Mouse (Mus musculus): ENCODE measurements around the gene Wnk3. TPM values are rescaled to one million over a fixed set of nuclear protein-coding genes. Genes with fewer than 3 reads are reported as not detected.
A peak's percentile ranks its signal among the peaks of the same experiment; 100 is the strongest.

The Wnk3 gene
- polyA plus RNA-seq, 1 experiment from 2014 or later = 8.6 TPM

DNA sequence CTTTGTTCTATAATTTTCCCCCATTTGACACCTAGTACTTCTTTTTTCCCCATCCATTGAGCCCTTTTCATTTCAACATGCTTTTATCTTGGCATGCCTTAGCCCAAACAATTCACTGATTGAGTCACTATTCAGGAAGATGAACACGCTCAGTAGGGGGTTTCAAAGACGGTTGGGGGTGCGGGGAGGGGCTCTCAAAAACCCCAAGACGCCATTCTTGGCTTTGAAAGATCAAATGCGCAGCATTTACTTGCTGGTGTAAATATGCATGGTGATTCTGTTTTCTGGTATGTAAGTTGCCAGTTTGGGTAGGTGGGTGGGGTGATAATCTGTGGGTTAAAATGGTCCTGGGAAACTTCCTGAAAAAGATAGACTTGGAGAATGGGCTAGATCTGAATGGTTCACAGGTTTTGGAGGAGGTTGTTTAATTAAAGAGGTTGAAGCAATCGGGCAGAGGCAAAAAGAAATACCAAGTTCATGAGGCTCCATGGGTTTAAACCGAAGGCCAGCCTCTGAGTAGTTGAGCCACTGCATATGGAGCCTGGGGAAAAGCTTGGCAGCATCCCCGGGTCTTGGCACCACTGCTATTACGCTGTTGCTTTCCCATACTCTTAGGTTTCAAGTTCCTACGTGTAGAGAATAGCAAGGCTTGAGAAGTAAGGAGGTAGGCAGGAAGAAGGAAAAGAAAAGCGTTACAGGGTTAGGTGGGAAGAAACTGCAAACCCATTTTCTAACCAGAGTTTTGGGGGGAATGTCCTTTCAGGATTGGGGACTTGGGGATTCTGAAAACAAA lies 147.7 kb downstream of the Wnk3 start:
- Histone ChIP-seq H3K9me3 (no peaks in the 10 kb centered on the region), H3K36me3 (replicated peaks) (0 out of 2 replicates have a peak, but pooled peaks cover 6% of the 10 kb centered on the region), H3K4me3 (peak overlapping the region; percentile 76), H3K27ac (replicated peaks) (no peak overlapping the region), H3K27me3 (replicated peaks; ENCODE audit: low read depth, poor library complexity, severe bottlenecking) (peaks cover 73% of the 10 kb centered on the region), H3K4me1 (peaks cover 13% of the 10 kb centered on the region; the same call in 1 of the 2 replicates)
- DNase-seq (ENCODE audit: low spot score) = no peak
- WGBS = 39% methylated on average over 11 of the region's 11 CpGs

DNA sequence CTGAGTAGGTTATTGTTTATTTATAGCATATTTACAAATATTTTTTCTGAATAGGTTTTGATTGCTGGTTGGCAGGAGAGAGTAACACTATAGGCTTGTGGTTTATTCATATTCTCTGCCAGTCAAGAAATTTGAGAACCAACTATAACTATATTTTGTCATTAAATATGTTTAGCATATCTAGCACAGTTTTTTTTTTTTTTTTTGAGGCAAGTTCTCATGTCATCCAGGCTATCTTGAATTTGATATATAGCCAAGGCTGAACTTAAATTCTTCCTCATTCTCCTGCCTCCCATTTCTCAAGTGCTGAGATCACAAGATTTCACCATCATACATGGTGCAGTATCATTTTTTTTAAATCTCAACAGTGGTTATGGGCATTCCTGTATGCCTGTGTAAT lies 149.4 kb downstream of the Wnk3 start:
- H3K27ac ChIP-seq (replicated peaks) = no peak overlapping the region
- no peaks in the 10 kb centered on the region for H3K9me3 ChIP-seq
- DNase-seq (ENCODE audit: low spot score) = no peak
- no peak overlapping the region for H3K4me3 ChIP-seq
- H3K27me3 ChIP-seq (replicated peaks; ENCODE audit: low read depth, poor library complexity, severe bottlenecking) = peaks cover 59% of the 10 kb centered on the region
- peaks cover 13% of the 10 kb centered on the region; the same call in 1 of the 2 replicates for H3K4me1 ChIP-seq
- 0 out of 2 replicates have a peak, but pooled peaks cover 6% of the 10 kb centered on the region for H3K36me3 ChIP-seq (replicated peaks)

DNA sequence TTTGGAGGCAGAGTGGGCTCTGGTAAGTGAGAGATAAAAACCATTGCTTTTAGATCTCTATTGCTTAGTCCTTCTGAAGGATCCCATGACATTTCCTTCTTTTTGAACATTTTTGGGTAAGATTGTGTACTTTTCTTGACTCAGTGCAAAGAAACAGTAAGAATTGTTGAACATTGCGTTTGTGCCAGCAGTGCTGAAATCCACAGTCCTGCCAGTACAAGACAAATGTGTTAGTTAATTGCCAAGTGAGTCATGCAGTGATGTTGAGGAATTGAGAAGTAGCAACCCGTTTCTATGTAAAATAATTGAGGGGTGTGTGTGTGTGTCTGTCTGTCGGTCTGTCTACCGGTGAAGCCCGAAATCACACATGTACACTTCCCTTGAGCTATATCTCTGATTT lies 151.4 kb downstream of the Wnk3 start:
- no peak for DNase-seq (ENCODE audit: low spot score)
- Histone ChIP-seq H3K36me3 (replicated peaks) (0 out of 2 replicates have a peak, but pooled peaks cover 6% of the 10 kb centered on the region), H3K4me1 (peaks cover 13% of the 10 kb centered on the region; the same call in 1 of the 2 replicates), H3K27me3 (replicated peaks; ENCODE audit: low read depth, poor library complexity, severe bottlenecking) (peaks cover 45% of the 10 kb centered on the region), H3K4me3 (no peak overlapping the region), H3K9me3 (no peaks in the 10 kb centered on the region), H3K27ac (replicated peaks) (no peak overlapping the region)
- WGBS = 90% methylated on average over 5 of the region's 5 CpGs

Other genes with a start within 250 kb of the Wnk3 start
- gene Gnl3l, start 180.8 kb upstream of the Wnk3 start, polyA plus RNA-seq (2016; fragmentation: Nextera tagmentation; extraction: Ambion mirVana) = 39.9 and 42.3 TPM in 2 replicates
- gene Fgd1, start 151.9 kb upstream of the Wnk3 start, polyA plus RNA-seq (2016; fragmentation: Nextera tagmentation; extraction: Ambion mirVana) = 12.8 and 13.2 TPM in 2 replicates
- gene Tsr2, start 101.5 kb upstream of the Wnk3 start, polyA plus RNA-seq (2016; fragmentation: Nextera tagmentation; extraction: Ambion mirVana) = 52.2 and 58.9 TPM in 2 replicates
- gene Fam120c, start 146.1 kb downstream of the Wnk3 start, polyA plus RNA-seq (2016; fragmentation: Nextera tagmentation; extraction: Ambion mirVana) = 2.7 and 2.8 TPM in 2 replicates

Measured in embryonic facial prominence, embryonic 10.5 days (tissue).